Mouse (Mus musculus) midbrain, embryonic 16.5 days (tissue): Measurements from ENCODE around the gene Cstad. TPM values are rescaled to one million over a fixed set of nuclear protein-coding genes. Genes with fewer than 3 reads are reported as not detected.

Experiments
- ATAC-seq: fragments of 200-750 bp; cut with Nextera tagmentation; 2 replicates; pipeline ENCODE4 v1.8.0; 2017; ENCODE audit warnings: moderate TSS enrichment
- H3K27ac ChIP-seq: fragments of 300-500 bp; sonication (generic); 2 replicates; pipeline ENCODE4 v1.5.1; 2014; ENCODE audit warnings: mild to moderate bottlenecking, low read length, mixed read lengths
- H3K27me3 ChIP-seq: fragments of 300-500 bp; sonication (generic); 2 replicates; pipeline ENCODE4 v1.6.1; 2014; ENCODE audit warnings: low read depth, low read length, mixed read lengths; ENCODE audit not compliant: control insufficient read depth, insufficient read depth
- H3K36me3 ChIP-seq: fragments of 300-500 bp; sonication (generic); 2 replicates; pipeline ENCODE4 v1.6.1; 2014; ENCODE audit warnings: mild to moderate bottlenecking, low read length, moderate library complexity, mixed read lengths; ENCODE audit not compliant: control insufficient read depth, insufficient read depth
- H3K4me1 ChIP-seq: fragments of 300-500 bp; sonication (generic); 2 replicates; pipeline ENCODE4 v1.6.1; 2014; ENCODE audit warnings: mild to moderate bottlenecking, low read length, mixed read lengths; ENCODE audit not compliant: control insufficient read depth, insufficient read depth
- H3K4me2 ChIP-seq: fragments of 300-500 bp; sonication (generic); 2 replicates; pipeline ENCODE4 v1.6.1; 2014; ENCODE audit warnings: mild to moderate bottlenecking, low read length, mixed read lengths
- H3K4me3 ChIP-seq: fragments of 300-500 bp; sonication (generic); 2 replicates; pipeline ENCODE4 v1.5.1; 2014; ENCODE audit warnings: low read depth, mild to moderate bottlenecking, low read length, moderate library complexity, mixed read lengths
- H3K9ac ChIP-seq: fragments of 300-500 bp; sonication (generic); 2 replicates; pipeline ENCODE4 v1.6.1; 2014; ENCODE audit warnings: low read depth, low read length, mixed read lengths
- H3K9me3 ChIP-seq: fragments of 300-500 bp; sonication (generic); replicated peaks from 2 replicates; pipeline ENCODE4 v1.6.1; 2014; ENCODE audit warnings: mild to moderate bottlenecking, low read length, mixed read lengths; ENCODE audit not compliant: control insufficient read depth, poor library complexity, severe bottlenecking
- WGBS: fragments of 180-500 bp; shearing (Covaris S2); extraction: QIAGEN DNeasy Blood & Tissue Kit; methylation state at CpG from one replicate; pipeline ENCODE4 v1.1.7; 2014; 5-methylcytosine and 5-hydroxymethylcytosine counted together
- polyA plus RNA-seq: library from polyadenylated mRNA; unstranded; fragments of >200 nt; fragmentation: Nextera tagmentation; extraction: Ambion mirVana; gene quantifications from 2 replicates; pipeline ENCODE4 v1.2.1, GENCODE M21; 2015

Cstad gene
- polyA plus RNA-seq, 1 experiment from 2014 or later: 0.62 TPM

GRCm38 (mm10) chr2:30628374-30628773 lies 33.5 kb downstream of the Cstad start:
- Histone ChIP-seq H3K36me3 (no peaks in the 10 kb centered on the region), H3K27me3 (no peaks in the 10 kb centered on the region), H3K27ac (peak overlapping the region; percentile 91), H3K4me3 (no peak overlapping the region), H3K9me3 (no peaks in the 10 kb centered on the region), H3K4me1 (peaks cover 19% of the 10 kb centered on the region), H3K9ac (no peak overlapping the region), H3K4me2 (no peak overlapping the region)
- ATAC-seq: no peak
- 91% methylated on average over 17 of the region's 17 CpGs for WGBS

GRCm38 (mm10) chr2:30629038-30629761 lies 34.4 kb downstream of the Cstad start:
- Histone ChIP-seq H3K9ac (peak overlapping the region; percentile 42; the same call in 1 of the 2 replicates), H3K27ac (peak overlapping the region; percentile 91), H3K4me2 (peak overlapping the region; percentile 29), H3K27me3 (no peaks in the 10 kb centered on the region), H3K9me3 (no peaks in the 10 kb centered on the region), H3K36me3 (no peaks in the 10 kb centered on the region), H3K4me3 (no peak overlapping the region), H3K4me1 (peaks cover 19% of the 10 kb centered on the region)
- peak; percentile 69; the same call in 1 of the 2 replicates for ATAC-seq
- WGBS: 47% methylated on average over 14 of the region's 14 CpGs

DNA sequence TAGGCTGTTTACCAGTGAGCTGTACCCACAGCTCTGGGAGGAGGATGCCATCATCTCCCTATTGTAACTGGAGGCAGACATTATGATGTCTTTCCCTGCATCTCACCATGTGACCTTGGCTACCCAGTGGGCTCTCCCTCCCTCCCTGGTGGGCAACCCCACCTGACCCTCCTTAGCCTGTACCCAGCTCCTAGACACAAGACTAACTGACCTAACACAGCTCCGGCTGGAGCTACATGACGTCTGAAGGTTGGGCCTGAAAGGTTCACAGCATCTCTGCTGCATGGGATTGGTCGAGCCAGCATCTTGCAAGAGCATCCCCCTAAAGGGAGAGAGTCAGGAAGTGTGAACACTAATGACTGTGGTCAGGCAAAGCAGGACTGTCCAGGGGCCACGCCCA lies 35.0 kb downstream of the Cstad start:
- H3K27me3 ChIP-seq: no peaks in the 10 kb centered on the region
- peak; percentile 57 for ATAC-seq
- H3K9me3 ChIP-seq: no peaks in the 10 kb centered on the region
- H3K36me3 ChIP-seq: no peaks in the 10 kb centered on the region
- H3K4me2 ChIP-seq: peak overlapping the region; percentile 29
- 65% methylated on average over 4 of the region's 4 CpGs for WGBS
- no peak overlapping the region for H3K4me3 ChIP-seq
- H3K9ac ChIP-seq: peak overlapping the region; percentile 42; the same call in 1 of the 2 replicates
- H3K27ac ChIP-seq: peak overlapping the region; percentile 91
- H3K4me1 ChIP-seq: peaks cover 19% of the 10 kb centered on the region

GRCm38 (mm10) chr2:30636266-30636671 lies 41.4 kb downstream of the Cstad start:
- no peak overlapping the region for H3K9ac ChIP-seq
- WGBS: 78% methylated on average over 5 of the region's 5 CpGs
- H3K27ac ChIP-seq: no peak overlapping the region

GRCm38 (mm10) chr2:30637991-30638390 lies 43.2 kb downstream of the Cstad start:
- 89% methylated on average over 6 of the region's 6 CpGs for WGBS
- H3K4me3 ChIP-seq: no peak overlapping the region
- peaks cover 19% of the 10 kb centered on the region for H3K4me1 ChIP-seq
- no peak overlapping the region for H3K27ac ChIP-seq
- H3K36me3 ChIP-seq: no peaks in the 10 kb centered on the region
- no peak overlapping the region for H3K4me2 ChIP-seq
- H3K9ac ChIP-seq: no peak overlapping the region
- no peaks in the 10 kb centered on the region for H3K9me3 ChIP-seq
- no peaks in the 10 kb centered on the region for H3K27me3 ChIP-seq
- no peak for ATAC-seq

More at GRCm38 (mm10) chr2:30636266-30636671, 41.4 kb downstream of the Cstad start:
- Histone ChIP-seq H3K9me3 (no peaks in the 10 kb centered on the region), H3K36me3 (no peaks in the 10 kb centered on the region), H3K4me3 (no peak overlapping the region), H3K4me1 (peaks cover 14% of the 10 kb centered on the region), H3K27me3 (no peaks in the 10 kb centered on the region), H3K4me2 (no peak overlapping the region)
- ATAC-seq: no peak

- peak overlapping the region; percentile 68 for H3K27ac ChIP-seq
- H3K9ac ChIP-seq: 0 out of 2 replicates have a peak overlapping the region, but pooled peaks have one; percentile 26
- no peak for ATAC-seq
Measured at GRCm38 (mm10) chr2:30640021-30640481, 45.2 kb downstream of the Cstad start.

GRCm38 (mm10) chr2:30642810-30643209 lies 48.0 kb downstream of the Cstad start:
- H3K9me3 ChIP-seq: no peaks in the 10 kb centered on the region
- no peaks in the 10 kb centered on the region for H3K27me3 ChIP-seq
- no peak overlapping the region for H3K4me2 ChIP-seq
- H3K4me3 ChIP-seq: no peak overlapping the region
- H3K36me3 ChIP-seq: no peaks in the 10 kb centered on the region
- ATAC-seq: no peak
- peaks cover 45% of the 10 kb centered on the region for H3K4me1 ChIP-seq
- H3K9ac ChIP-seq: peak overlapping the region; percentile 25; the same call in 1 of the 2 replicates
- WGBS: 47% methylated on average over 5 of the region's 5 CpGs
- H3K27ac ChIP-seq: peak overlapping the region; percentile 18

More at GRCm38 (mm10) chr2:30640021-30640481, 45.2 kb downstream of the Cstad start:
- WGBS: 8% methylated on average over 11 of the region's 11 CpGs
- H3K4me1 ChIP-seq: peaks cover 19% of the 10 kb centered on the region
- H3K27me3 ChIP-seq: no peaks in the 10 kb centered on the region
- H3K4me2 ChIP-seq: no peak overlapping the region
- H3K36me3 ChIP-seq: no peaks in the 10 kb centered on the region
- H3K9me3 ChIP-seq: no peaks in the 10 kb centered on the region
- no peak overlapping the region for H3K4me3 ChIP-seq

GRCm38 (mm10) chr2:30643422-30643821 lies 48.6 kb downstream of the Cstad start:
- Histone ChIP-seq H3K36me3 (no peaks in the 10 kb centered on the region), H3K9ac (0 out of 2 replicates have a peak overlapping the region, but pooled peaks have one; percentile 25), H3K27me3 (no peaks in the 10 kb centered on the region), H3K4me2 (no peak overlapping the region), H3K27ac (peak overlapping the region; percentile 55; the same call in 1 of the 2 replicates), H3K4me1 (peaks cover 51% of the 10 kb centered on the region), H3K4me3 (no peak overlapping the region), H3K9me3 (no peaks in the 10 kb centered on the region)
- ATAC-seq: no peak
- 86% methylated on average over 7 of the region's 7 CpGs for WGBS

- no peaks in the 10 kb centered on the region for H3K9me3 ChIP-seq
- peak overlapping the region; percentile 99 for H3K27ac ChIP-seq
- peaks cover 61% of the 10 kb centered on the region for H3K4me1 ChIP-seq
- H3K4me2 ChIP-seq: peak overlapping the region; percentile 37
- no peak overlapping the region for H3K4me3 ChIP-seq
- no peaks in the 10 kb centered on the region for H3K27me3 ChIP-seq
- peak; percentile 59 for ATAC-seq
- H3K36me3 ChIP-seq: no peaks in the 10 kb centered on the region
- H3K9ac ChIP-seq: peak overlapping the region; percentile 62
- 11% methylated on average over 5 of the region's 5 CpGs for WGBS
Measured at GRCm38 (mm10) chr2:30646833-30647232, 52.0 kb downstream of the Cstad start.
